Mouse (Mus musculus) c-Kit-positive CD71-positive TER-119-negative erythroid progenitor cells, embryonic 14.5 days (primary cell): Measurements from ENCODE around the gene Zfp790.
"Not testable (repeated sequence)": the region's sequence is repeated elsewhere in the genome, so short reads cannot be mapped to it uniquely, and the experiment has no call there.

Source experiments
- DNase-seq: peaks from one replicate; pipeline ENCODE4 v3.0.0-alpha.2; 2013; ENCODE audit warnings: low read depth

Zfp790 gene

GRCm38 (mm10) chr7:29844616-29845015 lies 28.7 kb downstream of the Zfp790 start:
- no peak for DNase-seq

- DNase-seq = no peak
Observed at GRCm38 (mm10) chr7:29852831-29853218, 36.9 kb downstream of the Zfp790 start.

GRCm38 (mm10) chr7:29853219-29853842 lies 37.4 kb downstream of the Zfp790 start, which contains the start of gene Zfp940:
TSS of gene Zfp940 (minus strand) at chr7:29853669.
- DNase-seq = peak; percentile 77

DNA sequence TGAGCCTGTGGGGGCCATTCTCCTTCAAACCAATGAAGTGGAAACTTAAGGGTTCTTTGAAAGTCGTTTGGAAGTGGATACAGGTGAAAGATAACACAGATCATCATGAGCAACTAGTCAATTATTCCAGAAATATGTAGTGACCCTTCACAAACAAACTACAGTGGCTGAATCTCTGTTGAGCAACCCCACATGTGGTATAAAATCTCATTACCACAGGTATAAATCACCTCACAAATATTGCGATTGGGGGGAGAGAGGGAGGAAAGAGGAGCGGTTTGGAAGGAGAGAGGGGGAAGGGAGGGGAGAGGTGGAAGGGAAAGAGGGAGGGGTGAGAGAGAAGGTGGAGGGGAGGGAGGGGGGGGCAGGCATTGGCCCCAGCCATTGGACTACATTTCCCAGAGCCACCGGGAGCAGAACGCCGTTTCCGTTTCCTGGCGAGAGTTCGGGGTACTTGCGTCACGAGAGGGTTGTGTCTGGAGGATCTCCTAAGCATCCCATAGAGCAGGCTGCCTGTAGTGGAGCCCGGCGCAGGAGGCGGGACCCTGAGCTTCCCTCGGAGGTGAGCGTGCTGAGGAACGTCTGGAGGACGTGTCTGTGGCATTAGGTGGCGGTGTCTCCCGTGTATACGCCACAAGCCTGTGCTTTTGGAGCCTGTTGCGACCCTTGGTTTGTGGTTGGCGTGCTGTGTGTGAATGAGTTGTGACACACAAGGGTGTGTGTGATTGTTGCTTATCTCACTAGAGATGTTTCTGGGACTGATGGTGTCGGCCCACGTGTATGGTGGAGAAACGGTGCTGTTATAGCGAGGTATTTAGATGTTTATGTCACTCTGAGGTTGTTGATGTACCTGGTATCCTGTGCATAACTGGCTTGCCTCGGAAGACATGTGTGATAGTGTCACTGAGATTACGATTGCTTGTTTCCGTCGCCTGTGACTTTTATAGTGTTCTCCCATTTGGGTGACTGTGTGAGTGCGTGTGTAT lies 43.9 kb downstream of the Zfp790 start, which contains the start of gene Zfp420:
Zfp420 (plus strand) TSS at position 448 of the 986 bp plus-strand sequence.
- peak; percentile 81 for DNase-seq

- DNase-seq = no peak
Observed at GRCm38 (mm10) chr7:29861660-29862059, 45.7 kb downstream of the Zfp790 start.

DNA sequence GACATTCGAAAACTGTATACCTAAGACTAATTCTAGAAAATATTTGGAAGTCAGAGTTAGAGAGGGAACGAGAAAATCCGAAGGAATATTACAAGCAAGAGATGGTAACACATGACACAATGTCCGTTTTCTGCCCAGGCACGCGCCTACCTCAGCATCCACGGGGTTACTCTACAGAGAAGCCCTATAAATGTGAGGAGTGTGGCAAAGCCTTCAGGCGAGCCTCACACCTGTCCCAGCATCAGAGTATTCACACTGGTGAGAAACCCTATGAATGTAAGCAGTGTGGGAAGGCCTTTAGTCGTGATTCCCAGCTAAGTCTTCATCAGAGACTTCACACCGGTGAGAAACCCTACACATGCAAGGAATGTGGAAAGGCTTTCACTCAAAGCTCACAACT lies 58.3 kb downstream of the Zfp790 start:
- DNase-seq = no peak

- DNase-seq = not testable (repeated sequence)
Observed at GRCm38 (mm10) chr7:29877561-29877960, 61.6 kb downstream of the Zfp790 start.

- DNase-seq = no peak
Observed at GRCm38 (mm10) chr7:29880056-29880455, 64.1 kb downstream of the Zfp790 start.
